Mouse (Mus musculus): ENCODE measurements at regions not wholly inside any gene's neighbourhood (a gene's known extent, or its start where the extent isn't known, plus 50 kb on each side); places are given as distances from the start of the nearest gene placed in this dataset.
A peak's percentile ranks its signal among the peaks of the same experiment; 100 is the strongest.

DNA sequence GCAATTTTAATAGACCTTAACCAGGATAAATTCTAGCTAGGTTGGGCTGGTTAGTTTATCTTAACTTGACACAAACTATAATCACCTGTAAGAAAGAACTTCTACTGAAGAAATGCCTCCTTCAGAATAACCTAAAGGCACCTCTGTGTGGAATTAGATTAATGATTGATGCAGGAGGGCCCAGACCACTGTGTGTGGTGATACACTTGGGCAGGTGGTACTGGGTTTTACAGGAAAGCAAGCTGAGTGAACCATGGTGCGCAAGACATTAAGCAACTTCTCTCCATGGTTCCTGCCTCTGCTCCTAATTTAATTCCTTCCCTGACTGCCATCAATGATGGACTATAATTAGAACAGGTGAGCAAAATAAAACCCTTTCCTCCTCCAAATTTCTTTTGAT is 77.9 kb upstream of the Mdga2 start:
- WGBS = 100% methylated on average over 1 of the region's 1 CpGs
- no peaks in the 10 kb centered on the region for H3K36me3 ChIP-seq (ENCODE audit: poor library complexity, severe bottlenecking)
- H3K9ac ChIP-seq = no peak overlapping the region
- no peak for ATAC-seq
- no peak overlapping the region for H3K27ac ChIP-seq
- no peak overlapping the region for H3K4me3 ChIP-seq
- H3K27me3 ChIP-seq = no peaks in the 10 kb centered on the region
- no peak overlapping the region for H3K4me2 ChIP-seq
- H3K9me3 ChIP-seq (replicated peaks) = no peaks in the 10 kb centered on the region
- no peaks in the 10 kb centered on the region for H3K4me1 ChIP-seq

DNA sequence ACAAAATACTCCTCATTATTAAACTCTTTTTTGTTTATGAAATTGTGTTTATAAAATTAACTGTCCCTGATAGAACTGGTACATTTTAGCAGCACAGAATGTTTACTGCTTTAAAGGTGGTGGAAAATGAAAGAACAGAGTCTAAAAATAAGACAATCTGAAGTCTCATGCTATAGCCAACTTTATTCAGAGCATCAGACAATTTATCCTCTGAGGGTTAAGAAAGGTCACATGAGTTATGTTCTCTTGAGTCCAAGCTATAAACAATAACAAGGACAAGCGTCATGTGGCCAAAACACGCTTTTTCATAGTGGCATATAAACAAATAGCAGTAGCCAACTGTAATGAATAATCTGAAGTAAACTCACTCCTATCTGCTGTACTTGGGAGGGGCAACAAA is 67.7 kb upstream of the Mdga2 start:
- Histone ChIP-seq H3K36me3 (ENCODE audit: poor library complexity, severe bottlenecking) (no peaks in the 10 kb centered on the region), H3K4me1 (no peaks in the 10 kb centered on the region), H3K9me3 (replicated peaks) (no peaks in the 10 kb centered on the region), H3K27me3 (no peaks in the 10 kb centered on the region), H3K27ac (no peak overlapping the region), H3K4me2 (no peak overlapping the region), H3K4me3 (no peak overlapping the region), H3K9ac (no peak overlapping the region)
- WGBS = 94% methylated on average over 2 of the region's 2 CpGs
- no peak for ATAC-seq

DNA sequence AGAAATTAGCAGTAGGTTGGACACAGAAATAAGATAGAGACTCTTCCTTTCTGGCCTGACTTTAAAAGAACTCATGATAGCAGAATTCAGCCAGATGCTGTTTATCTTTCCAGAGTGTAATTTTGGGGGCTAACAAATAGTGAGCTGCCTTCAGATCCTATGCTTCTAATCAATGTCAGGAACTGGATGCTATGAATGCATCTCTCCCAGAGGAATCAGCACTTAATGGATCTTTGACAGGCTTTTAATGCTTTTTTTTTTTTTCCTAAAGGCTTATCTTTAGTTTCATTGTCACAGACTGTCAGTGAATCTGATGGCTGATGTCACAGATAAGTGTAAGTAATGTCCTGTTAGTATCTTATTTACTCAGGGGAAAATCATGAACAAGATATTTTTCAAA is 50.5 kb upstream of the Mdga2 start:
- H3K27ac ChIP-seq = no peak overlapping the region
- no peak overlapping the region for H3K9ac ChIP-seq
- no peak overlapping the region for H3K4me3 ChIP-seq
- H3K4me1 ChIP-seq = peaks cover 3% of the 10 kb centered on the region; the same call in 1 of the 2 replicates
- ATAC-seq = peak; percentile 36; the same call in 1 of the 2 replicates
- no peaks in the 10 kb centered on the region for H3K36me3 ChIP-seq (ENCODE audit: poor library complexity, severe bottlenecking)
- no peaks in the 10 kb centered on the region for H3K9me3 ChIP-seq (replicated peaks)
- H3K27me3 ChIP-seq = no peaks in the 10 kb centered on the region
- no peak overlapping the region for H3K4me2 ChIP-seq

DNA sequence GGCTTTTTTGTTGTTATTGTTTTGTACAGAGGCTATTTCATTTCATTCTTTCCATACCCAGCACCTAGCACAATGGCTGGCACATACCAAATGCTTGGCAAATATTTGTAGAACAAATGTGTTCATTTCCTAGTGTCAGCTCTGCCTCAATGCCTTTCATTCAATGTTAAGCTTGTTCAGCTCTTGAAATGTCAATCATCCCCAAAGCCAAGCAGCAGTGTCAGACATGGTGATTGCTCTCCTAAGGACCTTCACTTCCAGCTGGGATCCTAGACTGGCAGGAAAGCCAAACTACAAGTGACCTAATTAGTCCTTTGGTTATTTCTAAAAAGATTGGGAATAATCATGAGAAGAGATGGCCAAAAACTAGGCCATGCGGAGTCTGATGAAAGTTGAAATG is 50.0 kb upstream of the Mdga2 start:
- ATAC-seq = peak; percentile 92

More for the DNA sequence above, 50.0 kb upstream of the Mdga2 start:
- no peaks in the 10 kb centered on the region for H3K9me3 ChIP-seq (replicated peaks)
- no peak overlapping the region for H3K4me3 ChIP-seq
- H3K27me3 ChIP-seq = no peaks in the 10 kb centered on the region
- H3K4me2 ChIP-seq = no peak overlapping the region
- no peak overlapping the region for H3K27ac ChIP-seq
- H3K4me1 ChIP-seq = peaks cover 3% of the 10 kb centered on the region; the same call in 1 of the 2 replicates
- no peak overlapping the region for H3K9ac ChIP-seq
- WGBS = 44% methylated on average over 1 of the region's 1 CpGs
- H3K36me3 ChIP-seq (ENCODE audit: poor library complexity, severe bottlenecking) = no peaks in the 10 kb centered on the region
